Mouse (Mus musculus): ENCODE results near the gene Skap1. TPM values are rescaled to one million over a fixed set of nuclear protein-coding genes. Genes with fewer than 3 reads are reported as not detected.

The Skap1 gene
- total RNA-seq, 4 experiments from 2014 or later: 7.3 to 15.3 (median 11.2) TPM

- peak; percentile 89 for DNase-seq
Measured at GRCm38 (mm10) chr11:96788871-96789795, 324.7 kb downstream of the Skap1 start, which contains the start of gene Cbx1. Gene Cbx1, plus strand, starts transcription at chr11:96789127.

GRCm38 (mm10) chr11:96789990-96790389, 325.6 kb downstream of the Skap1 start:
- no peak for DNase-seq

- no peak for DNase-seq
Measured at GRCm38 (mm10) chr11:96790681-96791080, 326.3 kb downstream of the Skap1 start.

- no peak for DNase-seq
Measured at GRCm38 (mm10) chr11:96795491-96795890, 331.1 kb downstream of the Skap1 start.

- no peak for DNase-seq
Measured at GRCm38 (mm10) chr11:96796081-96796480, 331.7 kb downstream of the Skap1 start.

GRCm38 (mm10) chr11:96796586-96796985, 332.2 kb downstream of the Skap1 start:
- no peak for DNase-seq

GRCm38 (mm10) chr11:96799511-96799910, 335.1 kb downstream of the Skap1 start:
- DNase-seq: no peak

GRCm38 (mm10) chr11:96805606-96806005, 341.2 kb downstream of the Skap1 start:
- DNase-seq: no peak

- no peak for DNase-seq
Measured at GRCm38 (mm10) chr11:96808066-96808465, 343.7 kb downstream of the Skap1 start.

Other genes with a start within 250 kb of the Skap1 start
- gene Hoxb9, start 193.1 kb upstream of the Skap1 start, total RNA-seq (2022): 100 to 1,000 TPM; 157 to 250 (median 226) TPM
- 10 to 100 TPM; 50.4 to 99.8 (median 83.6) TPM for gene Hoxb8, start 182.7 kb upstream of the Skap1 start, total RNA-seq (2022)
- gene Hoxb7, start 178.0 kb upstream of the Skap1 start, total RNA-seq (2022): 10 to 100 TPM; 44.6 to 62.9 (median 53.0) TPM
- gene Hoxb6, start 172.1 kb upstream of the Skap1 start, total RNA-seq (2022): 10 to 100 TPM; 56.4 to 77.8 (median 59.5) TPM
- 10 to 100 TPM; 25.2 to 38.3 (median 26.7) TPM for gene Hoxb5, start 161.3 kb upstream of the Skap1 start, total RNA-seq (2022)
- 10 to 100 TPM; 19.9 to 45.3 (median 27.0) TPM for gene Hoxb4, start 146.3 kb upstream of the Skap1 start, total RNA-seq (2022)
- 10 to 100 TPM; 19.4 to 61.4 (median 27.9) TPM for gene Hoxb3, start 141.3 kb upstream of the Skap1 start, total RNA-seq (2022)
- gene Hoxb2, start 114.1 kb upstream of the Skap1 start, total RNA-seq (2022): 10 to 100 TPM; 20.8 to 27.5 (median 23.7) TPM
- not detected for gene Hoxb1, start 98.8 kb upstream of the Skap1 start, total RNA-seq (2022)